Mouse (Mus musculus) heart, embryonic 11.5 days (tissue): Measurements from ENCODE around the gene Fgf18. TPM values are rescaled to one million over a fixed set of nuclear protein-coding genes. Genes with fewer than 3 reads are reported as not detected.

Source experiments
- ATAC-seq: fragments of 200-750 bp; cut with Nextera tagmentation; replicated peaks from 2 replicates; pipeline ENCODE4 v1.8.0; 2017; ENCODE audit warnings: moderate library complexity; ENCODE audit not compliant: insufficient number of reproducible peaks, low FRiP score, low TSS enrichment
- H3K27ac ChIP-seq: fragments of 300-500 bp; sonication (generic); 2 replicates; pipeline ENCODE4 v1.5.1; 2014; ENCODE audit warnings: mild to moderate bottlenecking, low read depth, low read length
- H3K27me3 ChIP-seq: fragments of 300-500 bp; sonication (generic); 2 replicates; pipeline ENCODE4 v1.6.1; 2014; ENCODE audit warnings: mild to moderate bottlenecking, low read length, mixed read lengths; ENCODE audit not compliant: control insufficient read depth, insufficient read depth
- H3K36me3 ChIP-seq: fragments of 300-500 bp; sonication (generic); 2 replicates; pipeline ENCODE4 v1.6.1; 2014; ENCODE audit warnings: mild to moderate bottlenecking, low read length, moderate library complexity, mixed read lengths; ENCODE audit not compliant: control insufficient read depth, insufficient read depth
- H3K4me1 ChIP-seq: fragments of 300-500 bp; sonication (generic); 2 replicates; pipeline ENCODE4 v1.6.1; 2014; ENCODE audit warnings: low read length; ENCODE audit not compliant: control insufficient read depth, insufficient read depth
- H3K4me2 ChIP-seq: fragments of 300-500 bp; sonication (generic); 2 replicates; pipeline ENCODE4 v1.6.1; 2014; ENCODE audit warnings: mild to moderate bottlenecking, moderate library complexity
- H3K4me3 ChIP-seq: fragments of 300-500 bp; sonication (generic); 2 replicates; pipeline ENCODE4 v1.5.1; 2014; ENCODE audit warnings: low read depth, low read length
- H3K9ac ChIP-seq: fragments of 300-500 bp; sonication (generic); 2 replicates; pipeline ENCODE4 v1.6.1; 2014; ENCODE audit warnings: mild to moderate bottlenecking, low read depth, low read length, moderate library complexity
- H3K9me3 ChIP-seq: fragments of 300-500 bp; sonication (generic); replicated peaks from 2 replicates; pipeline ENCODE4 v1.6.1; 2016; ENCODE audit warnings: low read length; ENCODE audit not compliant: control insufficient read depth
- WGBS: fragments of 180-500 bp; shearing (Covaris S2); extraction: QIAGEN DNeasy Blood & Tissue Kit; methylation state at CpG from one replicate; pipeline ENCODE4 v1.1.7; 2014; ENCODE audit not compliant: insufficient replicate concordance; 5-methylcytosine and 5-hydroxymethylcytosine counted together
- polyA plus RNA-seq: library from polyadenylated mRNA; unstranded; fragments of >200 nt; fragmentation: Nextera tagmentation; extraction: Ambion mirVana; gene quantifications from 2 replicates; pipeline ENCODE4 v1.2.1, GENCODE M21; 2014

The Fgf18 gene
- polyA plus RNA-seq, 1 experiment from 2014 or later, result 1.8 TPM

DNA sequence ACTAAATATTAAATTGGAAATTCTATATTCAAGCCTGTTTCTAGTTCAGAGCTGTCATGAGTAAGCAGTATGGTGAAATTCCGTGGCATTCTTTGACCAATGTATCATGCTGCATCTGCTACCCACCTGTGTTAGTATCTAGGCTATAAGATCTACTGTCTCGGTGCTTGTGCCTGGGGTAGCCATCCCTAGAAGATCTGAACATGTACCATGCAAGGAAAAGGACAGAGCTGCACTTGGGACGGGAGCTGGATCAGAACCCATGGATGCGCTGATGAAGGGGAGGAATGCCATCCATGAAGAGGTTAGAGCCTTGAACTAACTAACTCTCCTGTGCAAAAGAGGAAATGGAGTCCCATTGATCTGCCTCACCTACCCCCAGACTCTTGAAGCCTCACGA is 8.5 kb downstream of the Fgf18 start:
- Histone ChIP-seq H3K4me1 (peaks cover 12% of the 10 kb centered on the region), H3K4me2 (no peak overlapping the region), H3K27me3 (peaks cover 8% of the 10 kb centered on the region; the same call in 1 of the 2 replicates), H3K9me3 (no peaks in the 10 kb centered on the region), H3K4me3 (no peak overlapping the region), H3K27ac (no peak overlapping the region), H3K36me3 (no peaks in the 10 kb centered on the region), H3K9ac (no peak overlapping the region)
- no peak for ATAC-seq
- 77% methylated on average over 5 of the region's 5 CpGs for WGBS

DNA sequence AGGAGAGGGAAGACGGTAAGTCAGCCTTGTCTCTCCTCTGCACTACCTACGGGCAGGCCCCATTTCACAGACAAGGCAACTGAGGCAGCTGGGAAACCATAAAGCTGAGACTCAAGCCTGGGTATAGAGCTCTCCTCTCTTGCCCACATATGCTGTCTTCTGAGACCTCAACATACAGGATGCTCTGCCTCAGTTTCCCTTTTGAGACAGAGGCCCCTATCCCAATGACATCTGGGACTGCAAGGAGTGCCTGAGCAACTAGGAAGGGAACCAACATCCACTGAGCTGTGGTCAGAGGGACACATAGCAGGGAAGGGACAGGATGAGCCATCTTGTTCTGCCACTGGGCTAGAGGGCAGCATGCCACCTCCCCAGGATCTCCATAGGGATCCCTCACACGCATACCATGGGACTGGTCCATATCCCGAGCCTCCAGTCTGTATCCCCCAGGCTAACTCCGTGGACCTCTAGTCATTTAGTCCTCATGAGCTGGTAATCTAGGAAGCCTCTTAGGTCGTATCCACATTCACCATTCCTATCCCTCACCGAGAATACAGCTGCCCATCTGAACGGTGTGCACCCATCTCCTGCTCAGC is 12.7 kb downstream of the Fgf18 start:
- no peaks in the 10 kb centered on the region for H3K36me3 ChIP-seq
- H3K9ac ChIP-seq, result no peak overlapping the region
- no peak overlapping the region for H3K4me2 ChIP-seq
- 78% methylated on average over 8 of the region's 8 CpGs for WGBS
- peaks cover 12% of the 10 kb centered on the region; the same call in 1 of the 2 replicates for H3K27me3 ChIP-seq
- H3K4me3 ChIP-seq, result no peak overlapping the region
- H3K27ac ChIP-seq, result no peak overlapping the region
- no peaks in the 10 kb centered on the region for H3K4me1 ChIP-seq
- H3K9me3 ChIP-seq, result no peaks in the 10 kb centered on the region
- ATAC-seq, result no peak

DNA sequence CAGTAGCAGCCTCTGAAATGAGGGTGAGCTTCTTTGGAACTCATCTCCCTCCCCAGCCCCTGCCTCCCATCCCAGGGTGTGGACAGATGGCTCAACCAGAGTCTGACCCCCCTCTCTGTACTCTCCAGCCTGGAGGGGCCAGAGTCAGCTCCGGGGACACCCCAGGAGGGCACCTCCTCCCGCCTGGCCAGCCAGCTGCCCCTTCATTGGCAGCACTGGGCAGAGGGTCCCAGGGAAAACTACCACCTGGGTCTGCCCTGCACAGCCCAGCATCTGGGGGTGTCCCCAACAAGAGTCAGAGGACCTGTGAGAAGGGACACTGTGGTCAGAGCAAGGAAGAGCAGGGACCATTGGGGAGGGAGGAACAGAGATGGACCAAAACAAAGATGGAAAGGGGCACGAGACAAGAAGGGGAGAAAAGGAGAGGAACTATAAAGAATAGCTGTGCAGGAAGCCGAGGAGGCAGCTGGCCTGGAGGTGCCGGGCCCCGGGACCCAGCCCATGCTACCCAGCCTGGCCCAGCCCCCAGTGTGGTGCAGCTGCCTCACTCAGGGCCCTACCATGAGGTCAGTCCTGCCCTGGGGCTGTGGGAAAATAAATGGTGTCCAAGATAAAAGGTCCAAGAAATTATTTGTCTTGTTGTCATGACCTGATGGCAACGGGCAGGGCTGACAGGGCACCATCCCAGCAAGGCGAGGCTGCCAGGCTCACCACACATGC is 14.4 kb downstream of the Fgf18 start:
- WGBS, result 61% methylated on average over 8 of the region's 8 CpGs
- H3K27me3 ChIP-seq, result 0 out of 2 replicates have a peak, but pooled peaks cover 8% of the 10 kb centered on the region
- no peaks in the 10 kb centered on the region for H3K36me3 ChIP-seq
- no peaks in the 10 kb centered on the region for H3K9me3 ChIP-seq
- no peak overlapping the region for H3K9ac ChIP-seq
- H3K4me1 ChIP-seq, result no peaks in the 10 kb centered on the region
- no peak overlapping the region for H3K4me2 ChIP-seq
- ATAC-seq, result no peak
- no peak overlapping the region for H3K4me3 ChIP-seq
- H3K27ac ChIP-seq, result no peak overlapping the region

DNA sequence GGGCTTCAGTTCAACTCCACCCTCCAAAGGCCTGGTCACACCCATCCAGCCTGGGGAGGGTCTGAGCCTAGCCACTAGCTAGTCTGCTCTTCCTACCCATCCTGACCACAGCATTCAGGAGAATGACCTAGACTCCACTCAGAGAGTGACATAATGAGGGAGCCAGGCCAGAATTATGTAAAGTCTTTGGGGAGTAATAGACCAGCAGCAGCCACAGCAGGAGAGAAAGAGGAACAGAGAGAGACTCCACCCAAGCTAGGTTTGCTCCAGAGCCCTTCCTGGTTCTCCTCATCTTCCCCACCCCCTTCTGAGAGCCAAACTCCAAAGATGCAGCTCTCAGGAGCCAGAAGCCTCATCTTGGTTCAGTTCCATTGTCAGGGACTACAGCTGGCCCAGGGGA is 20.1 kb downstream of the Fgf18 start:
- H3K36me3 ChIP-seq, result no peaks in the 10 kb centered on the region
- no peak overlapping the region for H3K4me2 ChIP-seq
- H3K4me1 ChIP-seq, result no peaks in the 10 kb centered on the region
- no peak overlapping the region for H3K4me3 ChIP-seq
- H3K9ac ChIP-seq, result no peak overlapping the region
- H3K27ac ChIP-seq, result no peak overlapping the region
- no peaks in the 10 kb centered on the region for H3K9me3 ChIP-seq
- peaks cover 18% of the 10 kb centered on the region for H3K27me3 ChIP-seq
- no peak for ATAC-seq

DNA sequence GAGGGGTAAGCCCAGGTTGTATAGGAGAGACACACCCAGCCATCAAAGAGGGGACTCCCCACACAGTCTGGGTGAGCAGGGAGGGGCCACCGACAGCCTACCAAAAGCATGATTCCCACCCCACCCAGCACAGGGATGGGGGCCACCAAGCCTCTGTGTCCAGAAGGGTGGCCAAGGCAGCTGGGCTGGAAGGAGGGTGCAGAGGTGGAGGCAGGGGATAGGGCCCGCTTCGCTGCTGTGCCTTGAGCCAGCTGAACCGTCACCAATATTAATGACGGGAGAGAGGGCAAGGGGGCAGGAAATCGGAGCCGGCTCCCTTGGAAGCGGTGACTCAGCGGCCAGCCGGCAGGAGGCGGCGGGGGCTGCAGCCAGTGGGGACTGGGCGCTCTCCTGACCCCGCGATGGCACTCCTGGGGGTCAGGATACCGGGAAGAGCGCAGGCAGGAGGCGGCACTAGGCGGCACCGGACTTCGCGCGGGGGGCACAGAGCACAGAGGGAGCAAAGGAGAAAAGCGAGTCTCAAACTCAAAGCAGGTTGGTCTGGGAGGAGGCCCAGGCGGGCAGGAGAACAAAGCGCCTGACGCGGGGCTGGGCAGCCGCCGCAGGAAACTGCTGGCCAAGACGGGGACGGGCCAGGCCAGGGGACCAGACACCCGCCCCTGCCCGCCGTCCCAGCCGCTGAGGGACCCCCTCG is 24.5 kb downstream of the Fgf18 start:
- 1% methylated on average over 37 of the region's 37 CpGs for WGBS
- Histone ChIP-seq H3K4me2 (peak overlapping the region; percentile 68), H3K27ac (no peak overlapping the region), H3K27me3 (peaks cover 28% of the 10 kb centered on the region), H3K4me3 (peak overlapping the region; percentile 36), H3K36me3 (no peaks in the 10 kb centered on the region), H3K9me3 (no peaks in the 10 kb centered on the region), H3K9ac (peak overlapping the region; percentile 66), H3K4me1 (no peaks in the 10 kb centered on the region)
- ATAC-seq, result peak; percentile 40; the same call in 1 of the 2 replicates

DNA sequence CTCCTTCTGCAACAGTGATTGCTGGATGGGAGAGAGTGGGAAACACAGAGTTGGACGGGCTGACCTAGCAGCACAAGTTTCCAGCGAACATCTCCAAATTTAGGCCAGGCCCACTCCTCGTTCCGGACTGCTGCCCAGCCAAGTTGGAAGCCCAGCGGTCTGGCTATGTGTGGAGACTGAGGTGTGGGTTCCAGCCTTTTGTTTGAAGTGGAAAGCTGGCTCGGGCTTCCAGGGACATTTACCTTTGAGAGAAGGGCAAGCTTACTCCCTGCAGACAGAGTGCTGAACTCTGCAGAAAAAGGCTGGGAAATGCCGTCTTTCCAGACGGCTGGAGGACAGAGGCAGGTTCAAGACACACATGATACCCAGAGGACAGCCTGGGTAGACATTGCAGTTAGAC is 27.6 kb downstream of the Fgf18 start:
- no peak for ATAC-seq
- Histone ChIP-seq H3K36me3 (no peaks in the 10 kb centered on the region), H3K4me3 (no peak overlapping the region), H3K4me1 (no peaks in the 10 kb centered on the region), H3K27me3 (peaks cover 28% of the 10 kb centered on the region), H3K9ac (no peak overlapping the region), H3K4me2 (no peak overlapping the region), H3K27ac (no peak overlapping the region), H3K9me3 (no peaks in the 10 kb centered on the region)
- WGBS, result 69% methylated on average over 8 of the region's 8 CpGs

DNA sequence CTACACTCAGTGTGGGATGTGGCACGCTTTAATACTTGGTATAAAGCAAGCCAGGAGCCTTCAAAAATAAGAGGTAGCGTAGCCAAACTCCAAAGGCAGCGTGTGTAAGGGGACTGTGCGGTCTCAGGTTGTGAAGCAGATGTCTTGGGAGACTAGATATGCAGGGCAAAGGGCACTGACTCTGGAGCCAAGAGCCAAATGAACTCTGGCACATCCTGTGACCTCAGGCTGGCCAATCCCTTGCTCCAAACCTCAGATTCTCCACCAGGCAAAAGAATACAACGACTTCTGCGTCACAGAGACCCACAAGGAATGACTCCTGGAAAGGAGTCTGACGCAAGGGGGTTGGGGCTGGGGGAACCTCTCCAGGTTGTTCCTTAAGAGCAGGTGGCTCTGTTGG is 28.1 kb downstream of the Fgf18 start:
- Histone ChIP-seq H3K27ac (no peak overlapping the region), H3K9ac (no peak overlapping the region), H3K36me3 (no peaks in the 10 kb centered on the region), H3K4me1 (no peaks in the 10 kb centered on the region), H3K27me3 (peaks cover 28% of the 10 kb centered on the region), H3K4me3 (no peak overlapping the region), H3K4me2 (no peak overlapping the region), H3K9me3 (no peaks in the 10 kb centered on the region)
- WGBS, result 69% methylated on average over 7 of the region's 7 CpGs
- ATAC-seq, result no peak

DNA sequence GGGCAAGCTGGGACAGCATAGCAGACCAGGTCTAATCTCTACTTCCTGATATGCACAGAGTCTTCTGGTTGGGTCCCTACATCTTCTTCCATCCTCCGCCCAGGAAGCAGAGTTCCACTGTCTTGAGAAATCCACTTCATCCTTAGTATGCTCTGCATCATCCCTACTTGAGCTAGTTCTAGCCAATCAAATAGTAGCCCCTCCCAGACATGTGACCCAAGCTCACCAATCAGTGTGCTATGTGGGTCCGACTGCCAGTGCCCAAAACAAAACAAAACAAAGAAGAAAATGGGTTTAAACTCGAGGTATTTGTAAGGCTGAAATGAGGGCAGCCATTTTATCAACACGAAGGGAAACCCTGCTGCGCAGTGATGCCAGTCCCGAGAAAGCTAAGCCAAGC is 28.7 kb downstream of the Fgf18 start:
- Histone ChIP-seq H3K9ac (no peak overlapping the region), H3K36me3 (no peaks in the 10 kb centered on the region), H3K27me3 (peaks cover 23% of the 10 kb centered on the region), H3K4me2 (no peak overlapping the region), H3K4me3 (no peak overlapping the region), H3K9me3 (no peaks in the 10 kb centered on the region), H3K4me1 (no peaks in the 10 kb centered on the region), H3K27ac (no peak overlapping the region)
- no peak for ATAC-seq
- WGBS, result 52% methylated on average over 6 of the region's 6 CpGs
